Mouse (Mus musculus): Measurements from ENCODE around the gene Syt1.

DNA sequence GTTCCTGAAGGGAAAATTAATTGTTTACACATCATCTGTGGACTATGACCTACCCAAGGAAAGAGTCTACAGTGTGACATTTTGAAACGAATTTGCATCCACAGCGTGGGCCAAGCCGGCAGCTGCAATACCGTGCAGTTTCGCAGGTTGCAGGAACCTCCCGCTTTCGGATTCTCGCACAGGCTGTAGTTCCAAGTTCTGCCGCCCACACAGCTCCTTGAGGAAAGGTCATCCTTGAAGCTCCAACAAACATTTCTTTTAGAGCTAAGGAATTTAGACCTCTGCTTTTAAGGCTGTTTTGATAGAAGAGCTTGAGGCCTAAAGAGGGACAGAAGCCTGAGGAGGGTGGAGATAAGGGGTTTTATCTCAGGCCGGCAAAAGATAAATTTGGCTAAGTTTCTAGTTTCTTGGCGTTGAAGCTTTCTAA, 556.1 kb downstream of the Syt1 start:
- TF ChIP-seq GATA1 (IDR thresholded peaks at IDR 0.05; ENCODE audit: low read length) (no peak), TAL1 (IDR thresholded peaks at IDR 0.05; ENCODE audit: low read length) (no peak)

Data from erythroblast, embryonic 14.5 days (primary cell).